Mouse (Mus musculus): ENCODE measurements around the gene Dynlt1f. TPM values are rescaled to one million over a fixed set of nuclear protein-coding genes. Genes with fewer than 3 reads are reported as not detected.
"Not testable (repeated sequence)": the region's sequence is repeated elsewhere in the genome, so short reads cannot be mapped to it uniquely, and the experiment has no call there.

Dynlt1f gene
- polyA plus RNA-seq, 1 experiment from 2014 or later: 186 TPM

DNA sequence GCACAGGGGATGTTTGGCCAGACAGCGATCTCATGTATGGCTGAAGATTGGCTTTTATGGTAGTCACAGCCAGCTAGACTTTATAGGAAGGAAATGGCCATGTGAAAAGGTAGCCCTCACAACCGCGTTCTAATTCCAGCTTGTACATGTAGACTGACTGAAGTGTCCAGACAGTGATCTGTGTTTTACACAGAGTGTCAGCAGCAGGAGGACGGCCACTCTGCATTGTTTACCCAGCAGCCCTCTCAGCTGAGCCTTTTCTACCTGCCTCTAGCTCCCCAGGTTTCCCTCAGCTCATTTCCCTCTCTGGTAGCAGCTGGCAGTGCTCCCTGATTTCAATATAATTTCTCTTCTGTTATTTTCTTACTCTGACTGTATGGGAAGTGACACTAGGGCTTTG is 53.5 kb downstream of the Dynlt1f start:
- not testable (repeated sequence) for H3K4me3 ChIP-seq (ENCODE audit: low read depth, low read length); DNase-seq (ENCODE audit: low spot score); H3K27ac ChIP-seq (replicated peaks); H3K9ac ChIP-seq (ENCODE audit: low read length); H3K4me1 ChIP-seq (replicated peaks; ENCODE audit: control insufficient read depth, insufficient read depth); ATAC-seq (ENCODE audit: low FRiP score, low TSS enrichment); H3K27me3 ChIP-seq (ENCODE audit: control insufficient read depth, insufficient read depth, low read length); H3K36me3 ChIP-seq (ENCODE audit: control insufficient read depth, insufficient read depth, low read length); H3K4me2 ChIP-seq (replicated peaks; ENCODE audit: low read depth); H3K9me3 ChIP-seq (ENCODE audit: control insufficient read depth, low read length)
- 2% methylated on average over 3 of the region's 4 CpGs for WGBS

DNA sequence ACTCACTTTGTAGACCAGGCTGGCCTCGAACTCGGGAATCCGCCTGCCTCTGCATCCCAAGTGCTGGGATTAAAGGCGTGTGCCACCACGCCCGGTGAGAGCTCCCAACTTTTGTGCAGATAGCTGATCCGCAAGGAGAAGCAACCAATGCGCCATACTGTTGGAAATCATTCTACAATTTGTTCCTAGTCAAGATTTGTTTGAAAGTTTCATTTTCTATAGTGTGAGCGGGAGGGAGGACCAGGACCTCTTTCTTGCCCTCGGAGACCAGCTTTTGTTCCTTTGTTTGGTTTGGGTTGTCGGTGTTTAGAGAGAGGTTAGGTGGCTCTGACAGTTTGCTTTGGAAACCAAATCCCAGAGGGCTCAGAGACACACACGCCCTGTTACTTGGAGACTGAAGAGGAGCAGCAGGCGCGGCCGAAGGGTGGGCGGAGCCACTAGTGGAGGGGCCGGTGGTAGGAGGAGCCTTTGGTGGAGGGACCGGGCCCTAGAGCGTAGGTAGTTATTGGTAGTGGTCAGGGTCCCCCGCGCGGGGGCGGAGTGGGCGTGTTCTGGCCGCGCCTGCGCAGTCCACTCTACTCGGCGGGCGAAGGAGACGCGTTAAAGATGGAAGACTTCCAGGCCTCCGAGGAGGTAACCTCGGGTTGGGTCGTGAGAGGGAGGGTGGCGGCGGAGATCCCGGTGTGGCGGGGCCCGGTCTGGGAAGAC is 54.3 kb downstream of the Dynlt1f start, which contains the start of gene Dynlt1c:
TSS of gene Dynlt1c (plus strand) at position 468 of the 708 bp plus-strand sequence.
- peak; percentile 95 for ATAC-seq (ENCODE audit: low FRiP score, low TSS enrichment)
- WGBS: 3% methylated on average over 24 of the region's 40 CpGs
- Histone ChIP-seq H3K4me2 (replicated peaks; ENCODE audit: low read depth) (peak within 1 kb of the TSS; percentile 42), H3K4me3 (ENCODE audit: low read depth, low read length) (peak within 1 kb of the TSS; percentile 21)
- not testable (repeated sequence) for H3K36me3 ChIP-seq (ENCODE audit: control insufficient read depth, insufficient read depth, low read length); H3K27me3 ChIP-seq (ENCODE audit: control insufficient read depth, insufficient read depth, low read length); H3K9ac ChIP-seq (ENCODE audit: low read length); H3K27ac ChIP-seq (replicated peaks); H3K9me3 ChIP-seq (ENCODE audit: control insufficient read depth, low read length); H3K4me1 ChIP-seq (replicated peaks; ENCODE audit: control insufficient read depth, insufficient read depth)
- peak; percentile 9; the same call in 1 of the 2 replicates for TF ChIP-seq CTCF (IDR thresholded peaks at IDR 0.05; ENCODE audit: low read depth)
- peak; percentile 78 for DNase-seq (ENCODE audit: low spot score)

DNA sequence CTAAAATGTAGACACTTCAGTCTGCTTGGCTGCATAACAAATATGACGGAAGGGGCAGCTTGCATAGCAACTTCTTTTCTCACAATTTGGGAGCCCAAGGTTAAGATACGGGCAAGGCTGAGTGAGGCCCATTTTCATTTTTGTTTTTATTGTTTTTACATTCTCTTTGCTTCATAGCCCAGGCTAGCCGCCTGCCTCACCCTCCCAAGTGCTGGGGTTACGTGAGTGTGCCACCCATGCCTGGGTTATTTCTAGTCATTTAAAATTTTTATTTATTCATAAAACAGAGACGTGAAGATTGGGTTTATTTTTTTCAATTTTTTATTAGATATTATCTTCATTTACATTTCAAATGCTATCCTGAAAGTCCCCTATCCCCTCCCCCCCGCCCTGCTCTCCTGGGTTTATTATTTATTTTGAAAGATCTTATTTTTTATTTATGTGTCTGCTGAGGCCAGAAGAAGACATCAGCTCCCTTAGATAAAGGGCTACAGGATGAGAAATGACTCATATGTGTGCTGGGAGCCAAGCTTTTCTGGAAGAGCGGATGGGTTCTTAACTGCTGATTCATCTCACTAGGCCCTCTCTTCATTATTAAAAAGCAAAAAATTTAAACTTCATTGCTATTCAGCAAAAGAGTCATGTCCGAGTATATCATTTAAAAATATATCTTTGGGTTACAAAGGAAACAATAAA is 55.3 kb downstream of the Dynlt1f start:
- H3K4me1 ChIP-seq (replicated peaks; ENCODE audit: control insufficient read depth, insufficient read depth); H3K4me3 ChIP-seq (ENCODE audit: low read depth, low read length); H3K4me2 ChIP-seq (replicated peaks; ENCODE audit: low read depth); H3K36me3 ChIP-seq (ENCODE audit: control insufficient read depth, insufficient read depth, low read length); H3K9me3 ChIP-seq (ENCODE audit: control insufficient read depth, low read length); ATAC-seq (ENCODE audit: low FRiP score, low TSS enrichment); H3K27me3 ChIP-seq (ENCODE audit: control insufficient read depth, insufficient read depth, low read length); H3K9ac ChIP-seq (ENCODE audit: low read length); H3K27ac ChIP-seq (replicated peaks); DNase-seq (ENCODE audit: low spot score): not testable (repeated sequence)
- WGBS: 80% methylated on average over 5 of the region's 8 CpGs

DNA sequence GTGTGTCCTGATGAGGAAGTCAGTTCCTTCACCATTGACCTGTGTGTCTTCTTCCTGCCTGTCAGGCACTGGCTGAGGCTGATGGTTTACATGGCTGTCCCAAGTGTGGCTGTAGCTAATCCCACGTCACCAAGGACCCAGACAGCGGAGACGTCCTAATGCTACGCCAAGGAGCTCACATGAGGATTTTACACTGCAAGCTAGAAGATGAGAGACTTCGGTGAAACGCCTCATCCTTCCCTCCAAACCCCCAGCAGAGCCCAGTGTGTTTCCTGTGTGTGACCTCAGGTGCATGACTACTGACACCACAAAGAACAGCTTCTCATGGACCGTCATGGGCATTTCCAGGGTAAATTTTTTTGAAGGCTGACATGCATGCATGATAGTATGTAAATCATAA is 57.3 kb downstream of the Dynlt1f start:
- not testable (repeated sequence) for DNase-seq (ENCODE audit: low spot score); H3K9ac ChIP-seq (ENCODE audit: low read length)
- WGBS: 92% methylated on average over 5 of the region's 7 CpGs

More for the DNA sequence above, 57.3 kb downstream of the Dynlt1f start:
- H3K27me3 ChIP-seq (ENCODE audit: control insufficient read depth, insufficient read depth, low read length); H3K27ac ChIP-seq (replicated peaks); H3K4me3 ChIP-seq (ENCODE audit: low read depth, low read length); H3K9me3 ChIP-seq (ENCODE audit: control insufficient read depth, low read length); H3K4me1 ChIP-seq (replicated peaks; ENCODE audit: control insufficient read depth, insufficient read depth); H3K36me3 ChIP-seq (ENCODE audit: control insufficient read depth, insufficient read depth, low read length); ATAC-seq (ENCODE audit: low FRiP score, low TSS enrichment); H3K4me2 ChIP-seq (replicated peaks; ENCODE audit: low read depth): not testable (repeated sequence)

Other genes starting within 250 kb of the Dynlt1f start
- 477 and 484 TPM in 2 replicates for gene Dynlt1b, start 225.8 kb downstream of the Dynlt1f start, polyA plus RNA-seq (2015; fragmentation: Nextera tagmentation; extraction: Ambion mirVana)
- gene Dynlt1c, start 54.2 kb downstream of the Dynlt1f start, polyA plus RNA-seq (2015; fragmentation: Nextera tagmentation; extraction: Ambion mirVana): 12.6 and 15.5 TPM in 2 replicates
- gene Sytl3, start 3.2 kb upstream of the Dynlt1f start, polyA plus RNA-seq (2015; fragmentation: Nextera tagmentation; extraction: Ambion mirVana): 0.99 and 1.1 TPM in 2 replicates
- gene Ezr, start 126.9 kb upstream of the Dynlt1f start, polyA plus RNA-seq (2015; fragmentation: Nextera tagmentation; extraction: Ambion mirVana): 289 and 299 TPM in 2 replicates

All from stomach, postnatal 0 days (tissue).